Mouse (Mus musculus) liver, embryonic 14.5 days (tissue): ENCODE measurements around the gene Slc12a5. TPM values are rescaled to one million over a fixed set of nuclear protein-coding genes. Genes with fewer than 3 reads are reported as not detected.
A peak's percentile ranks its signal among the peaks of the same experiment; 100 is the strongest.

Experiments used
- ATAC-seq: fragments of 200-750 bp; cut with Nextera tagmentation; 2 replicates; pipeline ENCODE4 v1.8.0; 2017; ENCODE audit warnings: moderate number of reproducible peaks, mild to moderate bottlenecking, moderate library complexity; ENCODE audit not compliant: insufficient read depth
- DNase-seq, 3 experiments: peaks; one replicate each; pipeline ENCODE4 v3.0.0-alpha.2; 2012 to 2013; ENCODE audit warnings: low read depth in 3 of 3, low spot score in 3 of 3
- H3K27ac ChIP-seq: fragments of 300-500 bp; sonication (generic); 2 replicates; pipeline ENCODE4 v1.5.1; 2014; ENCODE audit warnings: moderate library complexity, mild to moderate bottlenecking, control low read depth, inconsistent platforms
- H3K27me3 ChIP-seq: fragments of 300-500 bp; sonication (generic); 2 replicates; pipeline ENCODE4 v1.6.1; 2014; ENCODE audit warnings: mild to moderate bottlenecking, low read length, moderate library complexity; ENCODE audit not compliant: control insufficient read depth, insufficient read depth
- H3K36me3 ChIP-seq: fragments of 300-500 bp; sonication (generic); replicated peaks from 2 replicates; pipeline ENCODE4 v1.6.1; 2014; ENCODE audit warnings: low read depth; ENCODE audit not compliant: control insufficient read depth, insufficient read depth
- H3K4me1 ChIP-seq, 2 experiments: fragments of 200-500 bp in 1 of 2; fragments of 300-500 bp in 1 of 2; sonication (generic) in 1 of 2; replicated peaks; 2 replicates each; pipeline ENCODE4 v1.6.1; 2012 to 2014; ENCODE audit warnings: antibody characterized with exemption in 1 of 2, inconsistent platforms in 1 of 2, low read length in 1 of 2; ENCODE audit not compliant: control insufficient read depth in 2 of 2, insufficient read depth in 2 of 2
- H3K4me2 ChIP-seq: fragments of 300-500 bp; sonication (generic); 2 replicates; pipeline ENCODE4 v1.6.1; 2014; ENCODE audit warnings: low read depth, mild to moderate bottlenecking, control low read depth, moderate library complexity
- H3K4me3 ChIP-seq, 2 experiments: fragments of 200-500 bp in 1 of 2; fragments of 300-500 bp in 1 of 2; sonication (generic) in 1 of 2; 2 replicates each; pipeline ENCODE4 v1.5.1; 2012 to 2014; ENCODE audit warnings: low read depth in 2 of 2, low read length in 2 of 2, mild to moderate bottlenecking in 2 of 2, control low read depth in 1 of 2, inconsistent platforms in 1 of 2, moderate library complexity in 1 of 2; ENCODE audit not compliant: insufficient read depth in 1 of 2
- H3K9ac ChIP-seq: fragments of 300-500 bp; sonication (generic); replicated peaks from 2 replicates; pipeline ENCODE4 v1.6.1; 2014; ENCODE audit warnings: mild to moderate bottlenecking, control low read depth, moderate library complexity
- H3K9me3 ChIP-seq: fragments of 300-500 bp; sonication (generic); 2 replicates; pipeline ENCODE4 v1.6.1; 2016; ENCODE audit warnings: low read length, mixed read lengths; ENCODE audit not compliant: control insufficient read depth
- CTCF ChIP-seq: IDR thresholded peaks from 2 replicates; pipeline ENCODE4 v1.5.1; 2016; ENCODE audit warnings: antibody characterized with exemption, low read depth, control low read depth
- EP300 ChIP-seq: IDR thresholded peaks from 2 replicates; pipeline ENCODE4 v1.6.1; 2016; ENCODE audit warnings: antibody characterized with exemption, low read depth
- WGBS: fragments of 180-500 bp; shearing (Covaris S2); extraction: QIAGEN DNeasy Blood & Tissue Kit; methylation state at CpG from one replicate; pipeline ENCODE4 v1.1.7; 2014; ENCODE audit not compliant: insufficient replicate concordance; 5-methylcytosine and 5-hydroxymethylcytosine counted together
- polyA plus RNA-seq, 2 experiments: library from polyadenylated mRNA; depleted of rRNA in 1 of 2; stranded (reverse) in 1 of 2; unstranded in 1 of 2; fragments of >200 nt; fragmentation: Nextera tagmentation in 1 of 2; extraction: Ambion mirVana in 1 of 2; gene quantifications; 2 replicates each; pipeline versions ENCODE4 v1.2.1 to v1.2.3; 2012 to 2014

Gene Slc12a5
- polyA plus RNA-seq, 2 experiments: 0.10 to 0.42 TPM

DNA sequence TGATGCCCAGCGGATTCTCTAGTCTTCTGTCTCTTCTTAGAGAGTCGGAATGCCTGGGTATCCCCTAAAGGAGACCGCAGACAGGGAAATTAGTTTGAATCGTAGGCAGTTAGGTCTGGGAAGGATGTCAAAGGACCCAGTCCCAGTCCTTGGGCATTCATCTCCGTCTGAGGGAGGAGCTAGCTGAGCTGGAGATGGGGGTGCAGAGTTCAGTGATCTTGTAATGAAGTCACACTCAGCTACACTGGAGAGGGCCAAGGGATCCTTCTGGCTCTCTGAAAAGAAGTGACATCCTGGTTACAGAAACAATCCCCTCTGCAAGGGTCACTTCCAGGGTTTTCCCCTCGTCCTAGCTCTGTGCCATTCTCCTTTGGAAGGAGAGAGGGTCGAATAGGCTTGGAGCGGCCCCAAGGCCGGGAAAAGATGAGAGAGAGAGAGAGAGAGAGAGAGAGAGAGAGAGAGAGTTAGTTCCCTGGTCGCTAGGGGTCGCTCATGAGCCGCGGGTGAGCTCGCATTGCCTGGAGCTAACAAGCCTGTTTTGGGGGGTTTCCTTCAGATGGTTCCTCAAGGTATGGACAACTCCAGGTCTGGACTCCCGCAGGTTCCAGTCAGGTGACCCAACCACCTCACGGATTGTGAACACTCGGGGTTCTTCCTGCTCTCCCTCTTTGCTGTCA lies 1.0 kb downstream of the Slc12a5 start:
- WGBS: 8% methylated on average over 17 of the region's 17 CpGs
- no peak for TF ChIP-seq EP300
- peak; percentile 91 for TF ChIP-seq CTCF
- no peak overlapping the region for H3K4me2 ChIP-seq

DNA sequence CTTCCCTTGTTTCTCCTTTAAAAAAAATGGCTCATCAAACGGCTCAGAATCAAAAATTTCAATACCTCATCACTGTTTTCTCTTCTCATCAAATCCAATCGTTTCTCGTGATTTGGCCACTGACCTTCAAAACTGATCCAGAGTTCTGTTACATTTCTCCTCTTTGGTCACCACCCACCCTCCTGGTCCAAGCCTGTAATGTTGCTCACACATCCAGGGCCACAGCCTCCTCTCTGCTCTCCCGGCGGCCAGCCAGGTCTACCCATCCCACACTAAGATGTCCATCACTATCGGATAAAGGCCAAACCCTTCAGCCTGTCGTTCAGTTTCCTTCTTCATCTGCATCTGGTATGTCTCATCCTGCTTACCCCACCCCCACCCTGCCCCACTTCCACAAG lies 1.6 kb downstream of the Slc12a5 start:
- H3K27ac ChIP-seq: no peak overlapping the region
- no peak for TF ChIP-seq CTCF
- TF ChIP-seq EP300: no peak
- 29% methylated on average over 7 of the region's 7 CpGs for WGBS
- H3K9me3 ChIP-seq: no peaks in the 10 kb centered on the region
- DNase-seq (no peak), ATAC-seq (no peak)
- peaks cover 11% of the 10 kb centered on the region for H3K27me3 ChIP-seq
- H3K4me3 ChIP-seq: no peak overlapping the region
- no peak overlapping the region for H3K4me2 ChIP-seq
- peaks cover 0 to 3% of the 10 kb centered on the region in 2 experiments; a peak in 2 of 4 replicates for H3K4me1 ChIP-seq
- H3K9ac ChIP-seq: no peak overlapping the region
- no peaks in the 10 kb centered on the region for H3K36me3 ChIP-seq

More for the DNA sequence above, 1.0 kb downstream of the Slc12a5 start:
- no peak overlapping the region for H3K4me3 ChIP-seq
- peaks cover 0 to 3% of the 10 kb centered on the region in 2 experiments; a peak in 2 of 4 replicates for H3K4me1 ChIP-seq
- no peak overlapping the region for H3K27ac ChIP-seq
- no peak overlapping the region for H3K9ac ChIP-seq
- H3K9me3 ChIP-seq: no peaks in the 10 kb centered on the region
- no peaks in the 10 kb centered on the region for H3K36me3 ChIP-seq
- peaks cover 5% of the 10 kb centered on the region for H3K27me3 ChIP-seq
- ATAC-seq (no peak), DNase-seq (no peak)

DNA sequence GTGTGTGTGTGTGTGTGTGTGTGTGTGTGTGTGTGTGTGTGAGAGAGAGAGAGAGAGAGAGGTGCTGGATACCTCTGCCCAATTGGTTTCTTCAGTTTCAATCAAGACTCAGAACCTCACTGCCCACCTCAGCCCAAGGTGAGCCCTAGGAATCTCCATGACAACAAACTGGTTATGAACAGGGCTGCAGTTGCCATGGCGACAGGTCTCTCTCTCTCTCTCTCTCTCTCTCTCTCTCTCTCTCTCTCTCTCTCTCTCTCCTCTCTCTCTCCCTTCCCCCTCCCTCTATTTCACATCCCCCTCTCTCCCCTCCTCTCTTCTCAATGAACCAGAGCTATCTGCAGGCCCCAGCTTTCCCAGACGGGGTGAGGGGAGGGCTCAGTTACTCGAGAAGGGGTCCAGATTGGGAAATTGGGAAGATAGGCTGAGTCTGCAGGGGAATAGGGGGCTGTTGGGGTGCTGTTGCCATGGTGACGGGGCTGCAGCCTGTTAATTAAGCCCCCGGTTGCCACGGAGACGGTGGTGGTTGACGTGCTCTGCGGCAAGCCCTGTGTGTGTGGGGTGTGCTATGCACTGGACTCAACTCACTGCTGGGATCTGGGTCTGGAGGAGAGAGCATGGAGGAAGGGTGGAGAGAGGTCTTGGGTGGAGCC lies 3.8 kb downstream of the Slc12a5 start:
- no peak overlapping the region for H3K4me2 ChIP-seq
- no peak for DNase-seq
- no peaks in the 10 kb centered on the region for H3K9me3 ChIP-seq
- H3K27me3 ChIP-seq: peaks cover 33% of the 10 kb centered on the region
- H3K36me3 ChIP-seq: no peaks in the 10 kb centered on the region
- no peak for ATAC-seq
- H3K27ac ChIP-seq: no peak overlapping the region
- peaks cover 0 to 3% of the 10 kb centered on the region in 2 experiments; a peak in 2 of 4 replicates for H3K4me1 ChIP-seq
- TF ChIP-seq CTCF (no peak), EP300 (no peak)
- WGBS: 35% methylated on average over 9 of the region's 9 CpGs
- no peak overlapping the region for H3K4me3 ChIP-seq
- H3K9ac ChIP-seq: no peak overlapping the region

DNA sequence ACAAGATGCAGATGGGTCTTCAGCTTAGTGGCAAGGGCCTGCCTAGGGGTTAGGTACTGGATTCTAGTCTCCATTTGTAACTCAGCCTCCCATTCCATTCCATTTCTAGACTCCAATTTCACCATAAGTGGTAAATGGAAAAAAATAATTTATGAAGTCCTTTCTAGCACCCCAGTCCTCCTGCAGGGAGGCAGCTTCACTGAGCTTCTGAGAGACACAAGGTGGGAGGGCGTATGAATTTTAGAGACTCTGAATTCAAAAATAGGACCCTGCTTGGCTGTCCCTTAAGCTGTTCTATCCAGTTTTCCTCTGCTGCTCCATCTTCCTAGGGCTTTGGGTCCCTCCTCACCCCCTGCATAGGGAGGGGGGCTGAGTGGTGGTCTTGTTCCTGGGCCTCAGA lies 4.4 kb downstream of the Slc12a5 start:
- TF ChIP-seq EP300 (no peak), CTCF (no peak)
- H3K27ac ChIP-seq: no peak overlapping the region
- H3K4me1 ChIP-seq: peaks cover 0 to 3% of the 10 kb centered on the region in 2 experiments; a peak in 2 of 4 replicates
- WGBS: 72% methylated on average over 1 of the region's 1 CpGs
- no peaks in the 10 kb centered on the region for H3K9me3 ChIP-seq
- H3K9ac ChIP-seq: no peak overlapping the region
- H3K4me2 ChIP-seq: no peak overlapping the region
- peaks cover 39% of the 10 kb centered on the region for H3K27me3 ChIP-seq
- no peaks in the 10 kb centered on the region for H3K36me3 ChIP-seq
- no peak overlapping the region for H3K4me3 ChIP-seq
- no peak for ATAC-seq
- no peak for DNase-seq

DNA sequence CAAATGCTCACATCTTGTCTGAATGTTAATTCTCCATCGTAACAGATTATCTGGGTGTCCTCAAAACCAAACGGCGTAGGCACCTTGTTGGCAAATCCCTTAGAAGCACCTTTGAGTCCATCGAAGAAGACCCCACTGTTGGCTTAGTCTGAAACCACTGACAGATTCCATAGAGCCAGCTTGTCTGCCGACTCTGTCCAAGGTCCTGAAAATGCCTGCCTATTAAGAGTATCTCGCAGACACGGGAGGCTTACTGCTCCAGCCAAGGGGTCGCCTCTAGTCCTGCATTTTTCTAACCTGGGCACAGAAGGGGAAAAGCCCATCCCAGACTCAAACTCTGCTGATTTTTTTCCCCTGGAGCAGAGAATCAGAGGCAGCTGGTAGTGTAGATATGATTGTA lies 5.8 kb downstream of the Slc12a5 start:
- DNase-seq: no peak
- H3K36me3 ChIP-seq: no peaks in the 10 kb centered on the region
- no peak overlapping the region for H3K27ac ChIP-seq
- H3K4me3 ChIP-seq: no peak overlapping the region
- no peaks in the 10 kb centered on the region for H3K4me1 ChIP-seq
- H3K9me3 ChIP-seq: no peaks in the 10 kb centered on the region
- peaks cover 52% of the 10 kb centered on the region for H3K27me3 ChIP-seq
- no peak overlapping the region for H3K4me2 ChIP-seq
- no peak overlapping the region for H3K9ac ChIP-seq
- TF ChIP-seq EP300 (no peak), CTCF (no peak)
- ATAC-seq: no peak
- WGBS: 13% methylated on average over 8 of the region's 8 CpGs
